Mouse (Mus musculus): ENCODE measurements at regions not wholly inside any gene's neighbourhood (a gene's known extent, or its start where the extent isn't known, plus 50 kb on each side); places are given as distances from the start of the nearest gene placed in this dataset.

- DNase-seq: no peak
- intact Hi-C loops (cut with DNase I; ENCODE audit: low total_unique reads): no loop called here
Measured at GRCm38 (mm10) chr13:71271727-71272418, 430.3 kb upstream of the Adamts16 start.

- intact Hi-C loops (cut with DNase I; ENCODE audit: low total_unique reads): no loop called here
- DNase-seq: no peak
Measured at GRCm38 (mm10) chr13:71270370-71270769, 428.8 kb upstream of the Adamts16 start.

GRCm38 (mm10) chr13:71269496-71269895 is 427.9 kb upstream of the Adamts16 start:
- intact Hi-C loops (cut with DNase I; ENCODE audit: low total_unique reads): no loop called here
- no peak for DNase-seq

GRCm38 (mm10) chr13:71263315-71263878 is 421.8 kb upstream of the Adamts16 start:
- intact Hi-C loops (cut with DNase I; ENCODE audit: low total_unique reads): no loop called here
- DNase-seq: no peak

- intact Hi-C loops (cut with DNase I; ENCODE audit: low total_unique reads): no loop called here
- no peak for DNase-seq
Measured at GRCm38 (mm10) chr13:71262575-71263295, 421.1 kb upstream of the Adamts16 start.

- intact Hi-C loops (cut with DNase I; ENCODE audit: low total_unique reads): no loop called here
- DNase-seq: no peak
Measured at GRCm38 (mm10) chr13:71254016-71254415, 412.4 kb upstream of the Adamts16 start.

- intact Hi-C loops (cut with DNase I; ENCODE audit: low total_unique reads): no loop called here
- no peak for DNase-seq
Measured at GRCm38 (mm10) chr13:71248261-71249031, 406.8 kb upstream of the Adamts16 start.

GRCm38 (mm10) chr13:71247241-71247640 is 405.6 kb upstream of the Adamts16 start:
- intact Hi-C loops (cut with DNase I; ENCODE audit: low total_unique reads): no loop called here
- DNase-seq: no peak

- no peak for DNase-seq
- intact Hi-C loops (cut with DNase I; ENCODE audit: low total_unique reads): no loop called here
Measured at GRCm38 (mm10) chr13:71245326-71245725, 403.7 kb upstream of the Adamts16 start.

- no peak for DNase-seq
- intact Hi-C loops (cut with DNase I; ENCODE audit: low total_unique reads): no loop called here
Measured at GRCm38 (mm10) chr13:71239782-71240181, 398.2 kb upstream of the Adamts16 start.

GRCm38 (mm10) chr13:71235338-71235737 is 393.7 kb upstream of the Adamts16 start:
- no peak for DNase-seq
- intact Hi-C loops (cut with DNase I; ENCODE audit: low total_unique reads): no loop called here

GRCm38 (mm10) chr13:71231182-71231581 is 389.6 kb upstream of the Adamts16 start:
- DNase-seq: no peak
- intact Hi-C loops (cut with DNase I; ENCODE audit: low total_unique reads): no loop called here

- intact Hi-C loops (cut with DNase I; ENCODE audit: low total_unique reads): no loop called here
- no peak for DNase-seq
Measured at GRCm38 (mm10) chr13:71214776-71215175, 373.2 kb upstream of the Adamts16 start.

GRCm38 (mm10) chr13:71211363-71211762 is 369.8 kb upstream of the Adamts16 start:
- DNase-seq: no peak
- intact Hi-C loops (cut with DNase I; ENCODE audit: low total_unique reads): no loop called here

- DNase-seq: no peak
- intact Hi-C loops (cut with DNase I; ENCODE audit: low total_unique reads): no loop called here
Measured at GRCm38 (mm10) chr13:71210658-71211251, 369.1 kb upstream of the Adamts16 start.

- intact Hi-C loops (cut with DNase I; ENCODE audit: low total_unique reads): no loop called here
- DNase-seq: no peak
Measured at GRCm38 (mm10) chr13:71205708-71206107, 364.1 kb upstream of the Adamts16 start.

- intact Hi-C loops (cut with DNase I; ENCODE audit: low total_unique reads): no loop called here
- peak; percentile 9 for DNase-seq
Measured at GRCm38 (mm10) chr13:71200656-71201055, 359.0 kb upstream of the Adamts16 start.

- intact Hi-C loops (cut with DNase I; ENCODE audit: low total_unique reads): no loop called here
- no peak for DNase-seq
Measured at GRCm38 (mm10) chr13:71195675-71196074, 354.1 kb upstream of the Adamts16 start.

- intact Hi-C loops (cut with DNase I; ENCODE audit: low total_unique reads): no loop called here
- DNase-seq: no peak
Measured at GRCm38 (mm10) chr13:71184500-71184899, 342.9 kb upstream of the Adamts16 start.

GRCm38 (mm10) chr13:71179083-71179482 is 337.5 kb upstream of the Adamts16 start:
- DNase-seq: no peak
- intact Hi-C loops (cut with DNase I; ENCODE audit: low total_unique reads): no loop called here

All from gastrocnemius, postnatal 14 days (tissue).